Mouse (Mus musculus): Measurements from ENCODE around the gene Zmat1. TPM values are rescaled to one million over a fixed set of nuclear protein-coding genes. Genes with fewer than 3 reads are reported as not detected.
"Not testable (repeated sequence)": the region's sequence is repeated elsewhere in the genome, so short reads cannot be mapped to it uniquely, and the experiment has no call there.

Gene Zmat1
- under 1 TPM; 0.79 to 0.89 TPM for total RNA-seq (2021)
- long read RNA-seq, experiment 1: 0 reads
- long read RNA-seq, experiment 2, partial matches to known transcripts: 0 of 1 reads
- long read RNA-seq, experiment 2, other reads (novel, unspliced or antisense): 0 of 1 reads

DNA sequence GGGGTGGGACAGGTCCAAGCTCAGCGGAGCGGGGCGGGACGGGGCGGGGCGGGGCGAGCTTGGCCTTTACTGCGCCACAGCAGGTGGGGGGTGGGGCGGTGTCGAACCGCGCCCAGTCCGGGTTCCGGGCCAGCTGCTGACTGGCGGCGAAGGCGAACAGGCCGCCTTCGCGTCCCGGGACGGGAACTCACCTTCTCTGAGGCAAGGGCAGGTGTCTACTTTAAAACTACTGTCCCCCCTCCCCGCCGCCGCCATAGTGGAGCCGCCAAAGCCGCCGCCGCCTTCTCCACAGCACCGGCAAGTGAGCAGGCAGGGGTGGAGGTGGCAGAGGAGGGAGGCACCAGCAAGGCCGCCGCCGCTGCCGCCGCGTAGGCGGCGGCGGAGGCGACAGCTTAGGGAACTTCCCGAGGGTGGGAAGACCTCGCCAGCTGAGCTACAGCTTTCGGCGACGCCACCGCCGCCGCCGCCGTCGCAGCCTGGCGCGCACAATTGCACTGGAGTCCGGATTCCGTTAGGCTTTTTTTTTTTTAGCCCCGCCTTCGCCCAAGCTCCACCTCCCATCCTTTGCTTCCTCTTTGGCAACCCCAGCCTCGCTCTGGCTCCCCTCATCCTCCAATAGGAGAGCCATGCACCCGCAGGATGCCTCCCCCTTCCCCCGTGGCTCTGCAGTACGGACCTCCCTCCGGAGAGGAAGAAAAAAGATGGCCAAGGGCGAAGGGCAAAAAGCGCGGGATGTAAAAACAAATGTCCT lies at the start of gene Zmat1:
Zmat1 (minus strand) TSS at position 490 of the 751 bp plus-strand sequence.
- intact Hi-C loops (cut with DNase I): no loop called here
- peak; percentile 77 to 85 for DNase-seq

GRCm38 (mm10) chrX:135053939-135054338 lies 44.9 kb upstream of the Zmat1 start:
- intact Hi-C loops (cut with DNase I): not testable (repeated sequence)
- DNase-seq: peak in 1 of 2 experiments; percentile 14

- intact Hi-C loops (cut with DNase I): no loop called here
- DNase-seq: no peak
Measured at GRCm38 (mm10) chrX:135035962-135036375, 27.0 kb upstream of the Zmat1 start.

DNA sequence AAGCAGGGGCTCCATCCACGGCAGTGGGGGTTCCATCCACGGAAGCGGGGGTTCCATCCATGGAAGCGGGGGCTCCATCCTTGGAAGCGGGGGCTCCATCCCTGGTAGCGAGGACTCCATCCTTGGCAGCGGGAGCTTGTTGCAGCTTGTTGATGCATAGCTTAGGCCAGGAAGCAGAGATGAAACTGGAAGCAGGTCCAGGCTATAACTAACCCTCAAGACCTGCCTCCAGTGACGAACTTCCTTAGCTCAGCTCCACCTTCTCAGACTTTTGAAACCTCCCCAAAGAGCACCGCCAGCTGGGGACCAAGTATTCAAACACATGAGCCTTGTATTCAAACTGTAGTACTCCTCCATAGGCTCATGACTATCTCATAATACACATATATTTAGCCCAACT lies 16.1 kb upstream of the Zmat1 start:
- DNase-seq: no peak
- intact Hi-C loops (cut with DNase I): loop anchor here (5.0 kb wide), 1 partner anchor 52 kb away; no protein-coding TSS in a partner anchor

DNA sequence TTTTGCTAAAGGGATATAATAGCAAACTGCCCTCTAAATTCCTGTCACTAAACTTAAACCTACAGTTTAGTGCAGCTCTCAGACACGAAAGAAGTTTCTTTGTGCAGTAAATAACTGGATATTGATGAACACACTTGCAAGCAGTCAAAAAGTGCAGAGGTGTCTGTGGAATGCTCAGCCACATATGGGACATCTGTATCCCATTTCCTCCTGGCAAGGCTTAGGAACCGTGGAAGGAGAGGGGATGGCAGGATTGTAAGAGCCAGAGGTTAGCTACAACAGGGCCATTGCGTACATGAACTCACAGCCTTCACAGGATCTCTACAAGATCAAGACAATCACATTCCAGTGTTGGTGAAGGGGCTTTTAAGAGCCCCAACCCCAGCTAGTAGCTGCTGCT lies 2.4 kb upstream of the Zmat1 start:
- no peak for DNase-seq
- intact Hi-C loops (cut with DNase I): no loop called here

GRCm38 (mm10) chrX:135009471-135009815 lies 434 bp upstream of the Zmat1 start:
- intact Hi-C loops (cut with DNase I): no loop called here
- DNase-seq: no peak

DNA sequence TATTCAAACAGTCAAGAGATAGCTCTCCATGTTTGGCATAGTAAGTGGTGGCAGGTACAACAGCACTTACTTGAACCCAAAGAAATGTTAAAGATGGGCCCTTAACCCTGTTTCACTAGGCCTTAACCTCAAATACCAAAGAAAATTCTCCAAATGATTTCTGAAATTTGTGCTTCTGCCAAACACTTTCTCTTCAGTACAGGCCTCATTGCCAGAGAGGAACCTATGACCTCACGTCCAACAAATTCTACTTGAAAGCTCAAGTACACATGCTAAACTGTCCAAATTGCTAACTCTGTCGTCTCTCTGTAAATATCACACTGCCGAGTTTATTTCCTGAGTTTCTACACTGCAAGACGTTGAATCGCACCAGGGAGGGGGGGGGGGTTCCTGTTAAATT lies 988 bp downstream of the Zmat1 start:
- no peak for DNase-seq
- intact Hi-C loops (cut with DNase I): no loop called here

GRCm38 (mm10) chrX:134964546-134964945 lies 44.5 kb downstream of the Zmat1 start, which contains the start of gene Nxf2:
TSS of gene Nxf2 (minus strand) at chrX:134964754.
- no peak for DNase-seq
- intact Hi-C loops (cut with DNase I): no loop called here

DNA sequence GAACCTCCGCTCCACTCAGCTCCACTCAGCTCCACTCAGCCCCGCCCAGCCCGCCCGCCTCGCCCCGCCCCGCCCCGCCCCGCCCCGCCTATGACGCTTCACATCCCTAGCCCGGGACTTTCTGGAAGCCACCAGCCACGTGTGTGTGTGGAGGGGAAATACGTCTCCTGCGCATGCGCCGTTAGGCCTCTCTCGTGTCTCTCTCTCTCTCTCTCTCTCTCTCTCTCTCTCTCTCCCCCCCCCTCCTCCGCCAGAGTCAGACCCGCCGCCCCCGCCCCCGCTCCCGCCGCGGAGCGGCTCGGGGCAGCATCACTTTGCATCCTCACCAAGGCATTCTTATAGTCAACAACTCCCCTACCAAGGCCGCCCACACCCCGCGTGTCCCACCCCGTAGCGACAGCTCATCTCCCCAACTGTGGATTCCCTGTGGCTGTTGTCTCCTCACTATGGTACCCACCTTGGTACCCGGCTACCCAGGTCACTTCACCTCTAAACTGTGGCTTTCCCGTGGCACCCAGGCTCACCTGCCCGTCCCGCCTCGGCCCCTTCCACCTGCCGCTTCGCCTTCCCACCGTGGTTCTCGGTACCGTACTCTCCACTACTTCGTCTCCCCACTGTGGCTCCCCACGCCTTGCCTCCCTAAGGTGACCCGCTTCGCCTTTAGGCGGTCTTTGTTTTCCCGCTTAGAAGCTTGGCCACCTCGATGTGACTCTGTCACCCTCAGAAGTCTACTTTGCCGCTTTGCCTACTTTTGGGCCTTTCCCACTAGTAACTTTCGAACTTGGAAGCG lies 45.5 kb downstream of the Zmat1 start:
- peak; percentile 21 to 23 for DNase-seq
- intact Hi-C loops (cut with DNase I): no loop called here

- DNase-seq: no peak
- intact Hi-C loops (cut with DNase I): no loop called here
Measured at GRCm38 (mm10) chrX:134930361-134930760, 78.6 kb downstream of the Zmat1 start.

DNA sequence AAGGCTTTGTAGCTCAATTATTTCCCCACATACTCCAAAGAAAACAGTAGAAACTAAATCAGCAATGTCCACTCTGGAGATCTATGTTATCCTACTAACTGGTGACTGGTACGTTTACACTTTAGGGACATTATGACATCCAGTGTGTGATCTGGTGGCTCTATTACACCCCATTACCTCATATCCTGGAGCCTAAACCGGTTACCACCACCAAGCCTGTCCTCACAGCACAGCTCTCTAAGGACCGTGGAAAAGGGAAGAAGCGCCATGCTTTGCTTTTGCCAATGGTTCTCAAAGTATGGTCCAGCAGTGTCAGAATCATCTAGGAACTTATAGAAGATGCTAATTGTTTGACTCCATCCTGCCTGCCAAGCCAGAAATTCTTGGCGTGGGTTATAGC lies 79.1 kb downstream of the Zmat1 start:
- intact Hi-C loops (cut with DNase I): no loop called here
- no peak for DNase-seq

DNA sequence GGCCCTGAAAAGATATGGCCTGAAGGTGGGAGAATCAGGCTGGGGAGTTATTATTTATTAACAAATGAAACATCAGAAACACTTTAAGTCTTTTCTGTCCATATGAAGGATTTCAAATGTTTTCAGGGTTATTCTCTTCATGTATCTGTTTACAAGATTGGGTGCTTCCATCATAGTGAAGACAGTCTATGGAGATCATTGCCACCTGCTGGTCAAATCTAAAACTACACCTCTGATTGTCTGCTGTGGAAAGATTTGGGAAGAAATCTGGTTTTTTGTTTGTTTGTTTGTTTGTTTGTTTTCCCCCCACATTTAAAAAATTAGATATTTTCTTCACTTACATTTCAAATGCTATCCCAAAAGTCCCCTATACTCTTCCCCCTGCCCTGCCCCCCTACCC lies 84.0 kb downstream of the Zmat1 start:
- no peak for DNase-seq

DNA sequence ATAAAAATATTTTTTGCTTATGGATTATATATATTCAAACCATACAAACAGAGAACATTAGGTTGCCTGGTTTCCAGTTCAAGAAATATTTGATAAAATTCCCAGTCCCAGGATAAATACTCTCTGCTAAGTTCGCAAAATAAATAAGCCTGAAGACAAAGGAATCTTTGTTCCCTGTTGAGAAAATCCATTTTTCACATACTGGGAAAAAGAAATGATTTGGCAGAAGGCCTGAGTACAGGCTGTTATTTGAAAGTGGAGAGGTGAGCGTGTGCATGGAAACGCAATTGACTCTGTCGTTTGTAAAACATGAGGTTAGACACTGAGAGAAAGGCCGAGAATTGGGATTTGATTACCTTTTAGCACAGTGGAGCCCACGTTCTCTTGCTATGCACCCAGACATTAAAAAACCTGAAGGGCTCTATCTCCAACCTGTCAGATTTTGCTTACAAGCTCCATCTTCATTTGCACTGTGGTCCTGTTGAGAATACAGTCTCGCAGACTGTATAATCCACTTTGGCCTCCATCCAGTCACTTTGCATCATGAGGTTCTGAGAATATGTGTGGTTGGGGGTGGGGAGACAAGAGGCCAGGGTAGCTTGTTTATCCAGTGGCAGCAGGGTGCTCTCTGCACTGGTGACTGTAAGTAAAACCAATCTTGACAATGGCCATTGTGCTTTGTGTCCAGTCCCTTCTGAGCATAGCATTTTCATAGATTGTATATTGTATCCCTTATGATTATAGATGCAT lies 85.2 kb downstream of the Zmat1 start:
- intact Hi-C loops (cut with DNase I): no loop called here

More for the DNA sequence above, 84.0 kb downstream of the Zmat1 start:
- intact Hi-C loops (cut with DNase I): no loop called here

More for the DNA sequence above, 85.2 kb downstream of the Zmat1 start:
- no peak for DNase-seq

Other genes starting within 250 kb of the Zmat1 start
- 1 to 10 TPM; 3.1 to 3.2 TPM for gene Armcx2, start 200.0 kb downstream of the Zmat1 start, total RNA-seq (2021)
- not detected for gene Nxf2, start 44.5 kb downstream of the Zmat1 start, total RNA-seq (2021)
- gene Gm15023, start 168.4 kb upstream of the Zmat1 start, total RNA-seq (2021): not detected
- not detected for gene Tceal6, start 201.5 kb upstream of the Zmat1 start, total RNA-seq (2021)